Mouse (Mus musculus) liver, adult 2 months (tissue): ENCODE results near the gene Gm20388.

Experiments used
- CTCF ChIP-seq: fragments of 200-500 bp; IDR thresholded peaks from 2 replicates; pipeline ENCODE4 v1.5.1; 2011; ENCODE audit warnings: low read depth, low read length, control low read depth
- POLR2A ChIP-seq: fragments of 200-500 bp; IDR thresholded peaks from 2 replicates; pipeline ENCODE4 v1.6.1; 2011; ENCODE audit warnings: low read length, control low read depth; ENCODE audit not compliant: insufficient read depth; ENCODE audit errors: extremely low read depth

DNA sequence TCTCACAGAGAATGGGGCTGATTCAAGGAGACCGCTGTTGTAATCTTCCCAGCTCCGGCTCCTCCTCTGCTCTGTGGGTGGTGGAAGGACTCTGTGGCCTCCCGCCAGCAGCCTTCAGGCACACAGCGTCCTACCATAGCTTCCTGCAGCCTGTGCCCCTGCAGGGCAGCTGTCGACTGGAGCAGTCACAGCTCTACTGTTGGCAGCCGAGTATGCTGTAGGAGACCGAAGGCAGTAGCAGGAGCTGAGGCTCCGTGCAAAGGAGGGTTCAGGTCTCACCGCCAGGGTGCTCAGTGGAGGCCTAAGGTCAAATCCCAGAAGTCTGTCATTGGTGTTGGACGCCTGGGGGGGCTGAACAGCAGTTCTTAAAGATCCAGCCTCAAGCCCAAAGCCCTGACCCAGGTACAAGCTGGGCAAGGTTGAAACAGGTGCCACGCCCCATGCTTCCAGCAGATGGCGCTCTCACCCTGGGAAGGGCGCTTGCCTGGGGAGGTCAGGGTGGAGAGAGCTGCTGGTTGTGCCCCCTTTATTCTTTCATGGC lies 390.0 kb downstream of the Gm20388 start:
- TF ChIP-seq CTCF: peak; percentile 97
- TF ChIP-seq POLR2A: no peak
